Mouse (Mus musculus): ENCODE data around the gene Ttc25. TPM values are rescaled to one million over a fixed set of nuclear protein-coding genes. Genes with fewer than 3 reads are reported as not detected.

The Ttc25 gene
- polyA plus RNA-seq, 1 experiment, result 0.06 TPM

GRCm38 (mm10) chr11:100592346-100593046, 47.1 kb downstream of the Ttc25 start:
- TF ChIP-seq CEBPB (IDR thresholded peaks at IDR 0.05; ENCODE audit: low read depth) (no peak), USF1 (IDR thresholded peaks at IDR 0.05; ENCODE audit: low read depth) (no peak), MAX (IDR thresholded peaks at IDR 0.05) (no peak), CTCF (IDR thresholded peaks at IDR 0.05; ENCODE audit: control insufficient read depth, insufficient read depth, insufficient read length) (no peak), MYOG (IDR thresholded peaks at IDR 0.05; ENCODE audit: control insufficient read depth, extremely low read depth, insufficient read length) (no peak), FOSL1 (IDR thresholded peaks at IDR 0.05; ENCODE audit: insufficient read depth, low read length, poor library complexity, severe bottlenecking) (no peak), MYOD1 (IDR thresholded peaks at IDR 0.05; ENCODE audit: control insufficient read depth, insufficient read length, low read depth) (no peak)
- H3K27me3 ChIP-seq (ENCODE audit: control insufficient read depth, insufficient read depth, insufficient read length), result no peaks in the 10 kb centered on the region
- H3K79me2 ChIP-seq (ENCODE audit: control insufficient read depth, insufficient read depth), result no peaks in the 10 kb centered on the region
- H3ac ChIP-seq (ENCODE audit: control insufficient read depth, insufficient read length, low read depth), result no peak overlapping the region
- no peaks in the 10 kb centered on the region for H3K79me3 ChIP-seq (ENCODE audit: low read depth)
- peaks cover 98% of the 10 kb centered on the region for H3K36me3 ChIP-seq (ENCODE audit: control insufficient read depth, insufficient read depth)
- H3K4me3 ChIP-seq (ENCODE audit: insufficient read depth, poor library complexity, severe bottlenecking), result no peak overlapping the region

DNA sequence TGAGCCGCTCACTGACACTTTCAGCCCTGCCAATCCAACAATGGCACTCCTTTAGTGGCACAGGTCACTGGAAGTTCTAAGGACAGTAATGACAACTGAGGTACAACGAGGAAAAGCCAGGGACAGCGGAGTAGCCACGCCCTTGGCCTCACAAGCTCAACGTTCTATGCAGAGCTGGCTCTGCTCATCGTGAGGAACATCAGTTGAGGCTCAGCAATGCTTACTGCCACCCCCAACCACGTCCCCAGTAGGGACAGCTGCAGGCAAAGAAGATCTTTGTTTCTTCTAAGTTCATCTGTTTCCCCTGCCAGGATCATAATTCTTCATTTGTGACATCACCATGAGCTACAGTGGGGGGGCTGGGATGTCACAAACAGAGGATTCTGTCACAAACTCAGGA, 49.2 kb downstream of the Ttc25 start:
- Histone ChIP-seq H3ac (ENCODE audit: control insufficient read depth, insufficient read length, low read depth) (no peak overlapping the region), H3K27me3 (ENCODE audit: control insufficient read depth, insufficient read depth, insufficient read length) (no peaks in the 10 kb centered on the region), H3K79me2 (ENCODE audit: control insufficient read depth, insufficient read depth) (no peaks in the 10 kb centered on the region), H3K4me3 (ENCODE audit: insufficient read depth, poor library complexity, severe bottlenecking) (no peak overlapping the region), H3K36me3 (ENCODE audit: control insufficient read depth, insufficient read depth) (peaks cover 99% of the 10 kb centered on the region), H3K79me3 (ENCODE audit: low read depth) (no peaks in the 10 kb centered on the region)
- TF ChIP-seq USF1 (IDR thresholded peaks at IDR 0.05; ENCODE audit: low read depth), result no peak
- no peak for TF ChIP-seq CEBPB (IDR thresholded peaks at IDR 0.05; ENCODE audit: low read depth)
- TF ChIP-seq MYOG (IDR thresholded peaks at IDR 0.05; ENCODE audit: control insufficient read depth, extremely low read depth, insufficient read length), result no peak
- no peak for TF ChIP-seq MYOD1 (IDR thresholded peaks at IDR 0.05; ENCODE audit: control insufficient read depth, insufficient read length, low read depth)
- no peak for TF ChIP-seq FOSL1 (IDR thresholded peaks at IDR 0.05; ENCODE audit: insufficient read depth, low read length, poor library complexity, severe bottlenecking)
- TF ChIP-seq MAX (IDR thresholded peaks at IDR 0.05), result no peak
- no peak for TF ChIP-seq CTCF (IDR thresholded peaks at IDR 0.05; ENCODE audit: control insufficient read depth, insufficient read depth, insufficient read length)

DNA sequence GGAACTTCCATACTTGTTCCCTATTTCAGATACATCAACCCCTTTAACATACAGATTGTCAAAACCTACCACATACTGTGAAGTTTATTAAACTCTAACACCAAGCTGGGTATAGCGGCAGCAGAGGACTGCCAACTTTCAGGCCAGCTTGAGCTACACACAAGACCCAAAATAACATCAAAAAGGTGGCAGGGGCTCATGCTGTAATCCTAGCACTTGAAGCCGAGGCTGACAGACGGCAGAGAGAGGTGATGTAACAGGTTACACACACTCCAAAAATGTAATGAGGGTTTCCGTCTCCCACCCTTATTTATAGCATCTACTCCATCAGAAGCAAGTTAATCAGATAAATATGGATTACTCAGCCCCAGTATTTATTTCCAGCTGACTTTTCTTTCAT, 50.1 kb downstream of the Ttc25 start:
- Histone ChIP-seq H3K4me3 (ENCODE audit: insufficient read depth, poor library complexity, severe bottlenecking) (no peak overlapping the region), H3K36me3 (ENCODE audit: control insufficient read depth, insufficient read depth) (peaks cover 99% of the 10 kb centered on the region), H3K27me3 (ENCODE audit: control insufficient read depth, insufficient read depth, insufficient read length) (no peaks in the 10 kb centered on the region), H3ac (ENCODE audit: control insufficient read depth, insufficient read length, low read depth) (no peak overlapping the region), H3K79me2 (ENCODE audit: control insufficient read depth, insufficient read depth) (peaks cover under 1% of the 10 kb centered on the region), H3K79me3 (ENCODE audit: low read depth) (no peaks in the 10 kb centered on the region)
- TF ChIP-seq MYOD1 (IDR thresholded peaks at IDR 0.05; ENCODE audit: control insufficient read depth, insufficient read length, low read depth), result no peak
- no peak for TF ChIP-seq MAX (IDR thresholded peaks at IDR 0.05)
- no peak for TF ChIP-seq FOSL1 (IDR thresholded peaks at IDR 0.05; ENCODE audit: insufficient read depth, low read length, poor library complexity, severe bottlenecking)
- TF ChIP-seq CEBPB (IDR thresholded peaks at IDR 0.05; ENCODE audit: low read depth), result no peak
- TF ChIP-seq USF1 (IDR thresholded peaks at IDR 0.05; ENCODE audit: low read depth), result no peak
- TF ChIP-seq CTCF (IDR thresholded peaks at IDR 0.05; ENCODE audit: control insufficient read depth, insufficient read depth, insufficient read length), result no peak
- TF ChIP-seq MYOG (IDR thresholded peaks at IDR 0.05; ENCODE audit: control insufficient read depth, extremely low read depth, insufficient read length), result no peak

DNA sequence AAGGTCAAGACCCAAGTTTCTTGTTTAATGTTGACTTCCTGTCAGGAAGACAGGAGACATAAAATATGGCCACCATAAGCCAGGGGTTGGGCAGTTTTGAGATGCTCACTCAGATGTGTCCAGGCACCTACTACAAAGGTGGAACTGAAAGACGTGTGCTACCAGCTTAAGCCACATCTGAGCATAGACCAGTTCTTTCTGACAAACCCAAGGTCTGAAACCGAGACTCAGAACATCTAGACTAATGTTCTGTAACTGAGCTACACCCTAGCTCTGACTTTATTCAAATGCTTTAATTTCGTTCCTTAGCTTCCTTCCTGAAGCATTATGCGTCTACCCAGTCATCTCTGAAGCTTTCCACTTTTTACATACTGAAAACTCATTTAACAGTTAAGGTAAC, 52.7 kb downstream of the Ttc25 start:
- Histone ChIP-seq H3K79me3 (ENCODE audit: low read depth) (peaks cover 12% of the 10 kb centered on the region), H3K4me3 (ENCODE audit: insufficient read depth, poor library complexity, severe bottlenecking) (no peak overlapping the region), H3K36me3 (ENCODE audit: control insufficient read depth, insufficient read depth) (peaks cover 93% of the 10 kb centered on the region), H3K27me3 (ENCODE audit: control insufficient read depth, insufficient read depth, insufficient read length) (no peaks in the 10 kb centered on the region), H3ac (ENCODE audit: control insufficient read depth, insufficient read length, low read depth) (no peak overlapping the region), H3K79me2 (ENCODE audit: control insufficient read depth, insufficient read depth) (peaks cover 26% of the 10 kb centered on the region)
- TF ChIP-seq USF1 (IDR thresholded peaks at IDR 0.05; ENCODE audit: low read depth), result no peak
- no peak for TF ChIP-seq MYOD1 (IDR thresholded peaks at IDR 0.05; ENCODE audit: control insufficient read depth, insufficient read length, low read depth)
- TF ChIP-seq MYOG (IDR thresholded peaks at IDR 0.05; ENCODE audit: control insufficient read depth, extremely low read depth, insufficient read length), result no peak

GRCm38 (mm10) chr11:100601372-100601771, 56.0 kb downstream of the Ttc25 start:
- Histone ChIP-seq H3K36me3 (ENCODE audit: control insufficient read depth, insufficient read depth) (peaks cover 70% of the 10 kb centered on the region), H3K79me2 (ENCODE audit: control insufficient read depth, insufficient read depth) (peaks cover 59% of the 10 kb centered on the region), H3ac (ENCODE audit: control insufficient read depth, insufficient read length, low read depth) (no peak overlapping the region), H3K4me3 (ENCODE audit: insufficient read depth, poor library complexity, severe bottlenecking) (no peak overlapping the region), H3K27me3 (ENCODE audit: control insufficient read depth, insufficient read depth, insufficient read length) (no peaks in the 10 kb centered on the region), H3K79me3 (ENCODE audit: low read depth) (peaks cover 44% of the 10 kb centered on the region)
- TF ChIP-seq CTCF (IDR thresholded peaks at IDR 0.05; ENCODE audit: control insufficient read depth, insufficient read depth, insufficient read length) (no peak), FOSL1 (IDR thresholded peaks at IDR 0.05; ENCODE audit: insufficient read depth, low read length, poor library complexity, severe bottlenecking) (no peak), USF1 (IDR thresholded peaks at IDR 0.05; ENCODE audit: low read depth) (no peak), MAX (IDR thresholded peaks at IDR 0.05) (no peak), CEBPB (IDR thresholded peaks at IDR 0.05; ENCODE audit: low read depth) (no peak), MYOG (IDR thresholded peaks at IDR 0.05; ENCODE audit: control insufficient read depth, extremely low read depth, insufficient read length) (no peak), MYOD1 (IDR thresholded peaks at IDR 0.05; ENCODE audit: control insufficient read depth, insufficient read length, low read depth) (no peak)

DNA sequence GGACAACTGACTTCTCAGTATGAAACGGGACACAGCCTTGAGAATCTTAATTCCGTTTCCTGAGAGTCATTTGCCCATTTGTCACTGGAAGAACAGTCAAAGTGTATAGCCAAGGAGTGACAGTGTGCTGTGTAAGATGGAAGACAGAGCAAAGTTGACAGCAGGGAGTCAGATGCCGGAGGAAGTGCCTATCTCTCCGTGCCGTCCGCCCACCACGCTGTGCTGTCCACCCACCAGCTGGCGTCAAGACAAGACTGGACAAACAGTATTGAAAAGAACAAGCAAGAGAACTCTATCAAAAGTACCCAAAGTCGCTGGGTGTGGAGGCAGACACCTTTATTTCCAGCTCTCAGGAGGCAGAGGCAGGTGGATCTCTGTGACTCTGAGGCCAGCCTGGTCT, 57.7 kb downstream of the Ttc25 start:
- Histone ChIP-seq H3K79me3 (ENCODE audit: low read depth) (peaks cover 60% of the 10 kb centered on the region), H3ac (ENCODE audit: control insufficient read depth, insufficient read length, low read depth) (no peak overlapping the region), H3K4me3 (ENCODE audit: insufficient read depth, poor library complexity, severe bottlenecking) (no peak overlapping the region), H3K27me3 (ENCODE audit: control insufficient read depth, insufficient read depth, insufficient read length) (no peaks in the 10 kb centered on the region), H3K79me2 (ENCODE audit: control insufficient read depth, insufficient read depth) (peaks cover 77% of the 10 kb centered on the region), H3K36me3 (ENCODE audit: control insufficient read depth, insufficient read depth) (peaks cover 61% of the 10 kb centered on the region)
- no peak for TF ChIP-seq MYOG (IDR thresholded peaks at IDR 0.05; ENCODE audit: control insufficient read depth, extremely low read depth, insufficient read length)
- TF ChIP-seq MYOD1 (IDR thresholded peaks at IDR 0.05; ENCODE audit: control insufficient read depth, insufficient read length, low read depth), result no peak
- TF ChIP-seq FOSL1 (IDR thresholded peaks at IDR 0.05; ENCODE audit: insufficient read depth, low read length, poor library complexity, severe bottlenecking), result no peak
- no peak for TF ChIP-seq CTCF (IDR thresholded peaks at IDR 0.05; ENCODE audit: control insufficient read depth, insufficient read depth, insufficient read length)
- no peak for TF ChIP-seq CEBPB (IDR thresholded peaks at IDR 0.05; ENCODE audit: low read depth)
- no peak for TF ChIP-seq USF1 (IDR thresholded peaks at IDR 0.05; ENCODE audit: low read depth)

All from C2C12 (cell line).